Mouse (Mus musculus): ENCODE measurements around the gene Atxn7l2. TPM values are rescaled to one million over a fixed set of nuclear protein-coding genes. Genes with fewer than 3 reads are reported as not detected.

Gene Atxn7l2
- total and polyA plus RNA-seq, 2 experiments: 0.28 to 2.0 TPM

DNA sequence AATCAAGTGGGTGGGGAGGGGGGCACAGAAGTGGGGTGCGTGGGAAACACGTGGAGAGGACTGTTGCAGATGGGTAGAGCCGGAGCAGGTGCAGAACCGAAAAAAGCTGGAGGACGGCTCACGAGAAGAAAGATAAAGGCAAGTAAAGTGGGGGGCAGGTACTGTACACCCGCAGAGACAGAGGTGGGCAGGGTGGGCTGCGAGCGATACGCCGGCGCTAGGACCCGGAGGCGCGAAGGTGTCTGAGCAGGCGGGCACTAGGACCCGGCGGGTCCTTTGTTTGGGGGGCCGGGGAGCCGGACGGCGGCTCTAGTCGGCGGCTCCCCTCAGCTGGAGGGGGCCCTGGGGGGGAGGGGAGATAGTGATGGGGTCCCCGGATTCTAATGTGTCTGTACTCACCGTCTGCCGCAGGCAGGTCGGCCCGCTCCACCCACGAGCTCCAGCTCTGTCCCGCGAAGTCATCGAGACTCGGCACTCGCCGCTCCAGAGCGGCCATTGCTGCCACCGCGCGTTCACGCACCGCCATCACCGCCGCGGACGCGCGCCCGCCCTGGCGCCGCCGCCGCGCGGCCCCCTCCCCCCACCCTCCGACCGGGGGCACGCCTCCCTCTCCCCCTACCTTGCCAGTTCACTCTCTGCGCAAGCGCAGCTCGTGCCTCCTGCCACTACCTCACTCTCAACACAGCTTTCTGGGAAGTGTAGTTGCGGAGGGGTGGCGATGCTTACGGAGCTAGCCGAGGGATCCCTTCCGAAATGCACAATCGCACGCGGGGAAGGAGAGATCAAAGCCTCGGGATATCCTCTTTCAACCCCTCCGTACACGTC lies 576 bp downstream of the Atxn7l2 start:
- peak overlapping the region; percentile 89 for H3K4me3 ChIP-seq (ENCODE audit: insufficient read depth, low read depth, low read length)
- H3K4me1 ChIP-seq (ENCODE audit: control insufficient read depth, insufficient read depth, low read length): peaks cover 4% of the 10 kb centered on the region; the same call in 1 of the 2 replicates
- H3K9ac ChIP-seq (ENCODE audit: low read depth, low read length): peak overlapping the region; percentile 88
- H3K27ac ChIP-seq (replicated peaks; ENCODE audit: insufficient read depth, low read depth, low read length): peak overlapping the region; percentile 58
- 1% methylated on average over 68 of the region's 72 CpGs for WGBS
- no peaks in the 10 kb centered on the region for H3K27me3 ChIP-seq (ENCODE audit: control insufficient read depth, insufficient read depth, low read length)
- no peaks in the 10 kb centered on the region; the same call in 1 of the 2 replicates for H3K79me2 ChIP-seq (ENCODE audit: control insufficient read depth, insufficient read depth, low read length)
- H3K36me3 ChIP-seq (ENCODE audit: control insufficient read depth, insufficient read depth, low read length): no peaks in the 10 kb centered on the region
- TF ChIP-seq POLR2A (IDR thresholded peaks at IDR 0.05; ENCODE audit: extremely low read depth, insufficient read depth, low read length): peak; percentile 25
- TF ChIP-seq CTCF (IDR thresholded peaks at IDR 0.05; ENCODE audit: low read depth, low read length): no peak
- peak; percentile 86 for DNase-seq (ENCODE audit: extremely low read depth, low read depth, low spot score)

DNA sequence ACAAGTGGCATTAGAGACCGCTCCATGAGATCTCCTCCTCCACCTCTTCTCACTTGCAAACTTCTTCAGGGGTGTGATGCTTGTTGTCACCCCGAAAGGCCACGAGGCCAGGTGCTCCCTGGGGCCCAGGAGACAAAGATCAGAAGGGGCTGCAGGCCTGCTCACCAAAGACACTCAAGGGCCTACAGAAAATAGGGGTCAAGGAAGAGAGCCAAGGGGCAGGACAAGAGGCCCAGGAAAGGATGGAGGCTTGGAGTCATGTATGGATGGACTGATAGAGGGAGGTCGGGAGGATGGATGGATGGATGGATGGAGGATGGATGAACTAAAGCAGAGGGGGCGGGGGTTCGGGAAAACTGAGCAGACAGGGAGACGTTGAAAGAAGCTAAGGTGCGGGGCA lies 1.2 kb downstream of the Atxn7l2 start:
- Histone ChIP-seq H3K27me3 (ENCODE audit: control insufficient read depth, insufficient read depth, low read length) (no peaks in the 10 kb centered on the region), H3K4me1 (ENCODE audit: control insufficient read depth, insufficient read depth, low read length) (peaks cover 4% of the 10 kb centered on the region; the same call in 1 of the 2 replicates), H3K79me2 (ENCODE audit: control insufficient read depth, insufficient read depth, low read length) (no peaks in the 10 kb centered on the region; the same call in 1 of the 2 replicates), H3K27ac (replicated peaks; ENCODE audit: insufficient read depth, low read depth, low read length) (no peak overlapping the region), H3K4me3 (ENCODE audit: insufficient read depth, low read depth, low read length) (no peak overlapping the region; the same call in 1 of the 2 replicates), H3K36me3 (ENCODE audit: control insufficient read depth, insufficient read depth, low read length) (no peaks in the 10 kb centered on the region), H3K9ac (ENCODE audit: low read depth, low read length) (peak overlapping the region; percentile 88)
- TF ChIP-seq POLR2A (IDR thresholded peaks at IDR 0.05; ENCODE audit: extremely low read depth, insufficient read depth, low read length) (no peak), CTCF (IDR thresholded peaks at IDR 0.05; ENCODE audit: low read depth, low read length) (no peak)
- no peak for DNase-seq (ENCODE audit: extremely low read depth, low read depth, low spot score)
- WGBS: 32% methylated on average over 8 of the region's 8 CpGs

DNA sequence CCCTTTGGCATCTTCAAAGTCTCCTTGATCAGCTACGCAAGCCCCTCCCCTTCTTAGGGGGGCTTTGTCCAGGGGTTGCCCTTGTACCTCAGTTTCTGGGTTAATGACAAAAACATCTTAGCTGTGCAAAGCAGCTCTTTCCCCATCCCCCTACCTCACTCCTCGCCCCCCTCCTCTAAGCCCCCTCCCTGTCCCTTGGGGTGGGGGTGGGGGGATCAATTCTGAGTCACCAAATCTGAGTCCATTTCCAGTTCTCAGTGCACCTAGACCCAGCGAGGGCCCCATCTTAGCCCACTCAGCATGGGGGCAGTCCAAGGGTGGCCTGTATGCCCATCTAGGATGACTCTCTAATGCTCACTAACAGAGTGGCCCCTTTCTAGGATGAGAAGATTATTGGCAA lies 1.7 kb downstream of the Atxn7l2 start:
- H3K79me2 ChIP-seq (ENCODE audit: control insufficient read depth, insufficient read depth, low read length): no peaks in the 10 kb centered on the region; the same call in 1 of the 2 replicates
- peaks cover 4% of the 10 kb centered on the region; the same call in 1 of the 2 replicates for H3K4me1 ChIP-seq (ENCODE audit: control insufficient read depth, insufficient read depth, low read length)
- WGBS: 88% methylated on average over 3 of the region's 3 CpGs
- no peak for DNase-seq (ENCODE audit: extremely low read depth, low read depth, low spot score)
- H3K9ac ChIP-seq (ENCODE audit: low read depth, low read length): no peak overlapping the region
- H3K27ac ChIP-seq (replicated peaks; ENCODE audit: insufficient read depth, low read depth, low read length): no peak overlapping the region
- no peaks in the 10 kb centered on the region for H3K36me3 ChIP-seq (ENCODE audit: control insufficient read depth, insufficient read depth, low read length)
- TF ChIP-seq CTCF (IDR thresholded peaks at IDR 0.05; ENCODE audit: low read depth, low read length) (no peak), POLR2A (IDR thresholded peaks at IDR 0.05; ENCODE audit: extremely low read depth, insufficient read depth, low read length) (no peak)
- no peak overlapping the region for H3K4me3 ChIP-seq (ENCODE audit: insufficient read depth, low read depth, low read length)
- H3K27me3 ChIP-seq (ENCODE audit: control insufficient read depth, insufficient read depth, low read length): no peaks in the 10 kb centered on the region

DNA sequence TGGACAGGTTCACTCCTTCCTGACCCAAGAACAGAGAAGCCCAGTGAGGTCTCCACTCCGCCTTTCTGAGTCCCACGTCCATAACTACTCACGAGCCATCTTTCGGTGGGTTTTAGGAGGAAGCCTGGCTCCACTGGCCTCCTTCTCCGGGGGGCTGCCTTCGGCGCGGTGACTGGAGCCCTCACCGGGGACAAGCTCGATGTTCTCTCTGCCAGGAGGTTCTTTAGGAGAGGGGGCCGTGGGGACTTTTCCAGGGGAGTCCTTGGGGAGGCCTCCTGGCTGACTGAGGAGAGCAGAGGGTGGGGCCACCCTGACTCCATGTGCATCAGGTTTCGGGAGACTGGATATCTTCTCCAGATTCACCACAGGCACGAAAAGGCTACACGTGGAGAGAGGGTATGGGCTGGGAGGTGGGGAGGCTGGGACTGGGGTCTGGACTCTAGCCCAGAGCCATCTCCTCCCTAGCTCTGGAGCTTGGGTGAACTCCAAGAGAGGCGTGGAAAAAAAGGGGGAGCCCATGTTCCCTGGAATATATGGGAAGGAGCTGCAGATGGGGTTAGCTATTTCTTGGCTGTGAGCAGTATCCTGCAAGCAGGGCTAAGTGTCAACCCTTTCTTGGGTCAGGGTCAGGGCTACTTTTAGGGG lies 3.9 kb downstream of the Atxn7l2 start:
- WGBS: 93% methylated on average over 15 of the region's 15 CpGs
- Histone ChIP-seq H3K79me2 (ENCODE audit: control insufficient read depth, insufficient read depth, low read length) (no peaks in the 10 kb centered on the region; the same call in 1 of the 2 replicates), H3K9ac (ENCODE audit: low read depth, low read length) (no peak overlapping the region), H3K4me3 (ENCODE audit: insufficient read depth, low read depth, low read length) (no peak overlapping the region), H3K4me1 (ENCODE audit: control insufficient read depth, insufficient read depth, low read length) (peaks cover 4% of the 10 kb centered on the region; the same call in 1 of the 2 replicates), H3K36me3 (ENCODE audit: control insufficient read depth, insufficient read depth, low read length) (no peaks in the 10 kb centered on the region), H3K27ac (replicated peaks; ENCODE audit: insufficient read depth, low read depth, low read length) (no peak overlapping the region), H3K27me3 (ENCODE audit: control insufficient read depth, insufficient read depth, low read length) (no peaks in the 10 kb centered on the region)
- TF ChIP-seq CTCF (IDR thresholded peaks at IDR 0.05; ENCODE audit: low read depth, low read length) (no peak), POLR2A (IDR thresholded peaks at IDR 0.05; ENCODE audit: extremely low read depth, insufficient read depth, low read length) (no peak)
- DNase-seq (ENCODE audit: extremely low read depth, low read depth, low spot score): no peak

DNA sequence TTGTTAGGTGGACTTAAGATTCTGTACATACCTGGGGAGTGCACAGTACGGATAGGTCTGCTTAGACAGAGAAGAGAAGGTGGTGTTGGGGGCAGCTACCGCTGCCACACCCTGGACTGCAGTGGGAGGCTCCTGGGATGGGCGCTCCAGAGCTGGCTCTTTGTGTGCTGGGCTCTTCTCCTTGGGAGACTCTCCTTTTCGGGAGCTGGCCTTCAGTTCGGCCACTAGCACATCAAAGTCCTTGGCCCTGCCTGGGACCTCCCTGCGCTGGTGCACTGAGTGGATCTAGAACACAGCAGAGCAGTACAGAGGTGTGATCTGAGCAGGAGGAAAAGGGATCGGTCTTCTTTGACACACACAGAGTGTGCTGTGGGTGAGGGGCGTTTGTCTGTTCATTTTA lies 5.1 kb downstream of the Atxn7l2 start:
- H3K4me3 ChIP-seq (ENCODE audit: insufficient read depth, low read depth, low read length): no peak overlapping the region
- no peaks in the 10 kb centered on the region for H3K27me3 ChIP-seq (ENCODE audit: control insufficient read depth, insufficient read depth, low read length)
- H3K9ac ChIP-seq (ENCODE audit: low read depth, low read length): no peak overlapping the region
- no peaks in the 10 kb centered on the region; the same call in 1 of the 2 replicates for H3K79me2 ChIP-seq (ENCODE audit: control insufficient read depth, insufficient read depth, low read length)
- H3K27ac ChIP-seq (replicated peaks; ENCODE audit: insufficient read depth, low read depth, low read length): no peak overlapping the region
- H3K4me1 ChIP-seq (ENCODE audit: control insufficient read depth, insufficient read depth, low read length): peaks cover 6% of the 10 kb centered on the region; the same call in 1 of the 2 replicates
- TF ChIP-seq CTCF (IDR thresholded peaks at IDR 0.05; ENCODE audit: low read depth, low read length) (no peak), POLR2A (IDR thresholded peaks at IDR 0.05; ENCODE audit: extremely low read depth, insufficient read depth, low read length) (no peak)
- no peak for DNase-seq (ENCODE audit: extremely low read depth, low read depth, low spot score)
- WGBS: 93% methylated on average over 8 of the region's 8 CpGs
- H3K36me3 ChIP-seq (ENCODE audit: control insufficient read depth, insufficient read depth, low read length): no peaks in the 10 kb centered on the region
